Mouse (Mus musculus) testis, postnatal 10 days (tissue): Measurements from ENCODE around the gene Dst.

Experiments
- DNase-seq: peaks from one replicate; pipeline ENCODE4 v3.0.0; 2021; ENCODE audit warnings: low spot score

The Dst gene

DNA sequence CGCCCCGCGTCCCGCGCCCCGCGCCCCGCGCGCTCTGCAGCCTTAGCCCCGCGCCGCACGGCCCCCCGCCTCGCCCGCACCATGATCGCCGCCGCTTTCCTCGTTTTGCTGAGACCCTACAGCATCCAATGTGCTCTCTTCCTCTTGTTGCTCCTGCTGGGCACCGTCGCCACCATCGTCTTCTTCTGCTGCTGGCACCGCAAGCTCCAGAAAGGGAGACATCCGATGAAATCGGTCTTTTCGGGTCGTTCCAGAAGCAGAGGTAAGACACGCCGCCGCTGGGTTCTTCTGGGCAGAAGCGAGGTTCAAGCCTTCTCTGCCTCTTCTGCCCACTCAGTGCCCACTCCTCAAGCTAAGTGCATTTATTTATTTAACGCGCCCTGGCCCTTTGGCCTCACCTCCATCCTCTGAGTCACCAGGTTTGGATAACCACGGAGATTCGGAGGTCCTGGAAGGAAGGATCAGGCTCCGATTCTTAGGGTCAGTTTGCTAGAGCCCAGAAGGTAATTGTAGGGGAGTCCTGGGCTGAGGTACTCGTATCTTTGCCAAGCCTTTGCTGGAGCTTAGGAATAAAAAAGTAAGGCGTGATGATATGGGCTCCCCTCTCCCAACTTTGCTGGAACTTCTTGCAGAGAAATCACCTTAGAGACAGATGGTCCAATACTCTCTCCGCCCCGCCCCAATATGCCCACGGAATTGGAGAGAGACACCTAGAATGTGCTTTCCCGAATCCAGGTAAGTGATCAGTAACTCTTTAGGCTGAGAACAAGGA, at the start of gene Dst:
TSS of gene Dst (plus strand) at position 35 of the 772 bp plus-strand sequence.
- peak; percentile 28 for DNase-seq

DNA sequence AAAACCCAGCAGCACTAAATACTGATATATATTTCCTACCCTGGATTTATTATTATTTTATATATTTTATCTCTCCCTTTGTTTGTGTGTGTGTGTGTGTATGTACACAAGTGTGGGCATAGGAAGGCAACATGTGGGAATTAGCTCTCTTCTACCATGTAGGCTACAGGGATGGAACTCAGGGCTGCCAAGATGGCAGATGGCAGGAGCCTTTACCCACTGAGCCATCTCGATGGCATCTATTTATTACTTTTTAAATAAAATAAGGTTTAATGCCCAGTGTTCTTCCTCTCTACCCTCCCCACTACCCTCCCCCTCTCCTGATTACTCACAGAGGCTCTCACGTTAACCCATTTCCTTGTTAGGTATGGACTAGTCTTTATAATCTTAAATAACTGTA, 39.0 kb upstream of the Dst start:
- DNase-seq, result no peak

DNA sequence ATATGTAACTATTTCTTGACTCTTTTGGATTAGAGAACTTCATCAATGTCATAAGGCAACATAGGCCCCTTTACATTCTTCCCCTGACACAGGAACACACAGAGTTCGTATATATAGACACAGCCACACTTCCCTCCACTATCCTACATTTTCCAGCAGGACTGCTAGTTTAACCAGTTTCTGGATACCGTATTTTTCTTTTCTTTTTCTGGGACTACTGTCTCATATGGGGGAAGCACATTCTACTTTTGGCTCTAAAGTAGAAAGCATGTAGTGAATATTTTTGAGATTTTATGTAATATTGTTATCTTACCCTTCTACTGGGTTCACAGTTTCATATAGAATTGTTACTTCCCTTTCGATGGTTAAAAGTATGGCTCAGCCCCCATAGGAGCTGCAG, 38.6 kb upstream of the Dst start:
- no peak for DNase-seq

DNA sequence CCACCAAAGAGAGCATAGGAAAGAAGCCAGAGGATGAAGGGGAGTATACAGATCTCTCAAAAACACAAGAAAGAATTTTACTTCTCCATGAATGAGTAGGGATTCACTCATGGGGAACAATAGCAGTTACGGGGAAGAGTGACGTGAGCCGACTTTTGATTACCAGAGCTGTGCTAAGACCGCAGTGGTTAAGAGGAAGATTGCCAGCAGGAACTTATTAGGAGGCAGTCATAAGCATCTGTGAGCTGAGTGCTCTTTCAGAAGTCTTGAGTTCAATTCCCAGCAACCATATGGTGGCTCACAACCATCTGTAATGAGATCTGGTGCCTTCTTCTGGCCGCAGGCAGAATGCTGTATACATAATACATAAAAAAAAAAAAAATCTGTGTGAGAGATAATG, 34.5 kb upstream of the Dst start:
- no peak for DNase-seq

DNA sequence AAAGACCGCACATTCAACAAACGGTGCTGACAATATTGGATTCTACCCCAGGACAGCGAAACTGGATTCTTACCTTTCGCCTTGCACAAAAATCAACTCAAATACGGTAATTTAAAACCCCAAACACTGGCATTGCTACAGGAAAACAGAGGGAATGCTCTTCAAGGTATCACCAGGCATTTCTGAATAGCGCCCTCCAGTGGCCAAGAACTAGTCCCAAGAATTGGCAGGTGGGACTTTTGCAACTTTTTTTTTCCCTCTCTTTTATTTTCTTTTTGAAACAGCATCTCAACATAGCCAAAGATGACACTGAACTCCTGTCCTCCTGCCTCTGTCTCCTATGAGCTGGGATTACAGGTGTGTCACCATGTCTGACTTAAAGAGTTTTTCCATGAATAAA, 32.3 kb upstream of the Dst start:
- peak; percentile 77 for DNase-seq

DNA sequence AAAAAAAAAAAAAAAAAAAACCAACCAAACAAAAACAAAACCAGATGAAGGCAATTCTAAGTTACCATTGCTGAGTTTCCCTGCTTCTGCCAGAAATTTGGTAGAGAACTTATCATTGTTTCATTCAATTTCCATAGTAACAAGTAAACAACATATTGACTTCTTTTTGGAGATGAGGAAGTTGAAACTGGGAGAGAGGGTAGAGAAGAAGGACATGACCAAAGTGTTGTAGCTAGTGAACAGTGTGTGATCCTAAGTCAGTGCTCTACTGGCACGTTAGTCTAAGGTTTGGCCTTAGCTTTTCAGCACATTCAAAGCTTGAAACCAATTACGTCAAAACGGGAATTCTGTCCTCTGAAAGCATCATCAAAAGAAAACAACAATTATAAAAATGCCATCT, 31.6 kb upstream of the Dst start:
- DNase-seq, result no peak

DNA sequence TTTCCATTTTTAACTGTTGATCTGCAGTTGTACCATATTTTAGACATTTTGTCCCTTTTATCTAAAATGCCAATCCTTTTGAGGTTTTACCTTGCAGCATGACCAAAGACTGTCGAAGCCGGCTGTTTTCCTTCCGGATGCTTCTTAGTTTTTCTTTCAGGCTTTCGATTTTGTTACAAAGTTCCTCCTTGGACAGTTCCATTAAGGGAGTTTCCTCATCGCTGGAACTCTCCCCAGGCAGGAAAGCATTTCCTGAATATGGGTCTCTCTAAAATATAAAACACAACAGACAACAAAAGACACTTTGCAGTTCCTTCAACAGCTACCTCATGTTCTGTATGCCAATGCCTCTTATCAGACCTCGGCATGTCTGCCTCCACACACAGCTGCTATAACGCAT, 29.9 kb upstream of the Dst start:
- no peak for DNase-seq

DNA sequence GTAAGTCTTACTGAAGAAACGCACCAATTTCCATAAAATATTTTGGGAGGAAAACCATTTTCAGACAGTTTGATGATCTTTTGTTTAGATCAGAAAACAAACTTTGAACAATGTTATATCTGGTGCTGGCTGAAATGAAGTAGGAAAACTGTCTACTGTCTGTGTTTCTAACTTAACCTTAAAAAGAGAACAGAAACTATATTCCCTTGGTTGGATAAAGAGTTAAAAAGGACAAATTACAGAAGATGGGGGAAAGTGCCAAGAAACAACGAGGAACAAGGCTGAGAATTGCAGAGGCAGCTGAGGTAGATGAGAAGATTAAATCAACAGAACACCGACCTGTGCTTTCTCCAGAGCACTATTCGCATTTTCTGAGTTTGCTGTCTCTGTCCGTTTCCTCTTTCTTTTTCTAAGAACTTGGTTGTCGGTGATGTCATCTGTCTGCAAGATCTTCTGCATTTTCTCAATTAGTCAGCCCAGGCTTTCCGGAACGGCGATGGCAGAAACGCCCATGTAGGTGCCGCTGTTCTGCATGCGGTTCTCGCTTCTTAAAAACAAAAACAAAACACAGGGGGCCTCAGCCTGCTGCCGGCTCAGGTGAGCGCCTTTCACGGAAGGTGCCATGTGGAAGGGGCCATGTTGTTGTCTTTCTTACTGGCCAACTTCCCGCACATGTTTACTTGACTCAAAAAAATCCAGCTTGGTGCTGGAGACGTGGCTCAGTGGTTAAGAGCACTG, 24.8 kb upstream of the Dst start:
- DNase-seq, result peak; percentile 51

DNA sequence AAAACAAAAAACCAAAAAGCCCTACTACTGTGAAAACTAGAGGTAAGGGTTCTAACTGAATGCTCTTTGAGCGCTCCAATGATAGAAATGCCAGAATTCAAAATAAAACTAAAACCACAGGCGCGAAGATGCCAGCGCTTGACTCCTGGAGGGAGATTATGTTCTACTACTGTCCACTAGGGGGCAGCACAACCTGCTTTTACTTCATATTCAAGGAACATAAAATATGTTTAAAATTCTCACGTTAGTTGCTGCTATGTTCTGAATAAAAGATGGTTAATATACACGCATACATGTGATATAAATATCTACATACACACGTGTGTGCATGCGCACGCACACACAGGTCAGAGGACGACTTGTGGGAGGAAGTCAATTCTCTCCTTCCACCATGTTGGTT, 15.2 kb upstream of the Dst start:
- DNase-seq, result peak; percentile 83

DNA sequence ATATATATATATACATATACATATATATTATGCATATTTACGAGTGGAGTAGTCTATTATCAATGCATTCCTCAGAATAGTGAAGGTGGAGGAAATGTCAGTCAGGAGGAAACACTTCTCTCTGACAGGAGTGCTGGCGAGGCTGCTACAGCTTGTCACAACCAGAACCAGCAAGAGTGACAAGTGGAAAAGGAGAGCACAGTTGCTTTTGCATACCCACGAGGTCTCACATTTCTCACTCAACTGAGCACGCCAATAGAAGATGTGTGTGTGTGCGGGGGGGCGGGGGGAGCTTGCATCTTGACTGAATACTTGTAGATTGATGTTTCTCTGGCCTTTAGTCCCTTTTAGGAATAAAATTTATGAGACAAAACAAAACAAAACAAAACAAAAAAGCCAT, 11.9 kb upstream of the Dst start:
- no peak for DNase-seq

DNA sequence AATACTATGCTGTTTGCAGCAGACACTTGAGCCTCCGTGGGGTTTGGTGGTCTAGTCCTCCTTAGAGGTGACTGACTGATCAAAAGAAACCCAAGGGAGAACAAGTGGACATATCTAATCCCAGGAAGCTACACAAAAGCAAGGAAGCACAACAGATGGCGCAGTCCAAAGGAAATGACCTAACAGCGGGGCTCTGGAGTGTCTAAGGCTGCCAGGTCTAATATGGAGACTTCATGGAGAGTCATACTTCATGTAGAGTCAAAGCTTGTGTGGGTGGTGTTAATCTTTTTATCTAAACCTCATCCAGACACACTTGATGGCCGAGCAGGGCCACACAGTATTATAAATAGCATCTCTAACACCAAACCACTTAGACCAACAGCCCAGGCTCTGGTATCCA, 11.4 kb upstream of the Dst start:
- no peak for DNase-seq

DNA sequence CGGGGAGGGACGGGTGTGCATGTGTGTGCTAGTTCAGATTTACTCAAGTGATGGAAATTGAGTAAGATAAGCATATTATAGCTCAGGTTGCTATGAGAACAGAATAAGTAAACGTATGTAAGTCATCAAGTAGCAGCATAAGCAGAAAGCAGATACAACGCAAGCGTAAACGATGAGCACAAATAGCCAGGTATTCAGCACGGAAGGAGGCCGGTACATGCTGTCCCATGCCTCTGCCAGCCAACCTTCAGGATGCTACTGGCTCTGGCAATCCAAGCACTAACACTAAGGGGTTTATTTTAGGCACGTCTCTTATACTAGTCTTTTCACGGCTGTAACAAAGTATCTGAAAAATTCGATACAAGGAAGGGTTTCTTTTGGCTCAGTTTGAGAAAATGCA, 10.6 kb upstream of the Dst start:
- peak; percentile 29 for DNase-seq

DNA sequence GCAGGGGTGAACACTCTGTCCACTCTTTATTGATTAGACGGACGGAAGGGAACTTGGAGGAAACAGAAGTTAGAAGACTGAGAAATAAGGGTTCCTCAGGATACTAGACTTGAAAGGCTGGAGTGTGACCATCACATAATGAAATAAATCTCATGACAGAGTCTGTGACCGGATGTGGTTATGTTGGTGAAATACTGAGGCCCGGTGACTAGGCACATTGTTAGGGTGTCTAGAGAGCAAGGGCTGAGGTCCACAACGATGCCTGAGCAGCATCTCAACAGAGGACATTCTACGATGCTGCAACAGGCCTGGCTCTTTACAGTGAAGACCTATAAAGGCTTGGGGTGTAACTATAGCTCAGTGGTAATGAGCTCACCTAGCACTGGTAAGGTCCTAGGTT, 9.7 kb upstream of the Dst start:
- DNase-seq, result peak; percentile 22

DNA sequence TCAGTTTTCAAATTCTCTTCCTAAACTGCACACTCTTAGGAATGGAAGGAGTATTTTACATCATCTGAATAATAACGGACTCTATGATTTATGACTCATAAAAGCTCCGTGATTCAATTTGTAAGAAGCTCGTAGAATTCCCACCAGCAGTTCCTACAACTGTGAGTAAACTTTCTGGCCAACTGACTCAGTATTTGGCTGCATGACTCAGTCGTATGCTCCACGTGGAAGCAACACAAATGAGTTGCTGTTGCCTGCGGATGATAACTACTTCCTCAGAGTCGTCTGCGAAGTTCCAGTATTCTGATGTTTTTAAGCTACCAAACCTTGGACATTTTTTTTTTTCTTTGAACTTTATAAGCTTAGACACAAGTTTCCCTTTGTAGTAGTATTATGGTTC, 7.8 kb upstream of the Dst start:
- DNase-seq, result no peak

DNA sequence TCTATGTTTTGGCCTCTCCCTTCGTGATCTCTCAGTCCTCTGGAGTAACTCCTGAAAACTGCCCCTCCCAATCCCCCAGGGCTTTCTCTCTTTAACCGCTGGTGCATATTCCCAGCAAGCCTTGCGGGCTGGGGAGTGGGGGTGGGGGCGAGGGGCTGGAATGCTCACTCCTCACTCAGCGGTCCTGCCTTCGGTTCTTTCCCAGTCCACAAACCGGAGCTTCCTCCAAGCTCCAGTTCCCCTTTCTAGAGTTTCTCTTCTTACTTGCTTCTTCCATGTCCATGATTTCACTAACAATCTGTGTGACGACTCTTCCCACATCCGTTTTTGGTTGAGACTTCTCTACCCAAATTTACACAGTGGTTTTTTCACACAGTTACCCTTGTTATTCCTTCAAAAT, 4.4 kb upstream of the Dst start:
- peak; percentile 34 for DNase-seq

DNA sequence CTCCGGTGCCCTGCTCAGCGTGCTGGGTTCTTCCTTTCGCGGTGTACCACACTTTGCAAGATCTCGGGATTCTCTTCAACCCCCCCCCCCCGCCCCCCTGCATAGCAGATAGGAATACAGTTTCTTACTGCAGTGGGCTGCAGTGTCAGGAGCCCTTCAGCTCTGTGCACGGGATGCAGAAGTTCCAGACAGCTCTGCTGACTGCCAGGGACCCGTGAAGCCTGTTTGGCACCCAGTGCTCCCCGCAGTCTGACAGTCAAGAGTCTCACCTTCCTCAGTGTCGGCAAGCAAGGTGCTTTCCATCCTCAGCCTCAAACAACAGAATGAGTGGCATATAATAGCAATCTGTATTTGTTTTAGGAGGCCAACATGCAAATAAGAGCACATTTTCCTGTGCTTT, 1.8 kb upstream of the Dst start:
- peak; percentile 32 for DNase-seq

DNA sequence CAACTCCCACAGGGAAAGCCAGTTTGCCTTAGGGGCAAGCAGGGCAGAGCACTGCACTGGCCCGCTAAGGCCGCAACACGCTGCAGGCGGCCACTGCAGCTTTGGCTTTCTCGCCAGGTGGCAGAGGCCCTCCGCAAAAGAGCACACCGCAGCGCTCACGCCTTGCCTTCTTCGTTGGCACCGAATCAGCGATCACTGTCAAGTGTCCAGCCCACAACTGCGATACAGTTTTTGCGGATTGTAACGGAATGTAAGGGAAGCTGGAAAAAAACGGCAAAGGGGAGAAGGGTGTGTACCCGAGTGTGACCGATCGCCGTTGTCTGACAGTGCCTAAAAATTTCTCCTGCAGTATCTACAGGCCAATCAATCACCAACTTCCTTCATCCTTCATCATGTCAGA, 1.1 kb upstream of the Dst start:
- peak; percentile 58 for DNase-seq

DNA sequence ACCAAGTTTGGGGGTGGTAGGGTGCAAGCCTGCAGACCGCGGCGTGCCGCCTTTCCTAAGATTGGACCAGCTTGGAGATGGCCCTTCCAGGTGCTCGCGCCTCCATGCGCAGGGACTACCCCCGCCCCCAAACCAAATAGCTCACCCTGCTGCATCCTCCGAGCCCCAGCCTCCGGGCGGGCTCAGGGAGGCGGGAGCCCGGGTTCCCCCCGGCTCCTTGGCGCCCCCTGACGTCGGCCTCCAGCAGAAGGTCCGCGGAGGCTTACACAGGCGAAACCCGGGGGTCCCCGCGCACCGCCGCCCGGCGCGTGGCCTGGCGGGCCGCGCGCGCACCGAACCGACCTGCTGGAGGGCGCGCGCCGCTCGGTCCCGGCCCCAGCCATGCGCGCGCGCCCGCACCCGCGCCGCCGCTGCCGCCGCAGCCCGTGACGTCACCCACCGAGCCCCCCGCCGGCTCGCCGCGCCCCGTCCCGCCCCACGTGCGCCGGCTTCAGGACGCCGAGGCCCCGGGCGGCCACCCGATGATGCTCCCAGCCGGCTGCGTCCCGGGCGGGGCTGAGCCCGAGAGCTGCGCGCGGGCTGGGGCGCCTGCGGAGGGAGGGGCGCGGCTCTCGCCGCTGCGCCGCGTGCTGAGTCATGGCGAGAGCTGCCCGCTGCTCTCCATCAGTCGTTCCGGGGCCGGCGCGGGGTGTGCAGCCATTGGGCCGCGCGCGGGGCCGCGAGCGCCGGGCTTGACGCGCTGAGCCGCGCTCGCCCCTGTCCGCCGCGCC, 419 bp upstream of the Dst start, which contains the start of gene Bend6:
TSS of gene Bend6 (minus strand) at position 396 of the 770 bp plus-strand sequence.
- DNase-seq, result peak; percentile 84

DNA sequence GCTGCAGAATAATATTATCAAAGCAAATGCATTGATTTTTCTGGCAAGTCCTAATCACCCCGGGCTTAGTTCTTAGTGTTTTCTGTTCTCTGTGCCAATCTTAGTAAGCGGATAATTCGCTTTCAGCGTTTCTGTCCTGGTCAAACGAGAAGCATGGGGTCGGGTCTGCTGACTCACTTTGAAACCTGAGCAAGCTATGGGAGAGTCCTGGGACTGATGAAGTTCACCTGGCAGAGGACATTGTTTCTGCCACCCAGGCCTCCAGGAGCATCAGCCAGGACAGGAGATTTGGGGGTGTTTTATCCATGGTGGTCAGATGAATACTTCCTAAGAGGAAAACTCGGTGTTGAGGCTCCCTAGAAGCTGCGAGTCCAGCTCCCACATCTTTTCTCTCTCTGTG, 3.6 kb downstream of the Dst start:
- DNase-seq, result no peak

DNA sequence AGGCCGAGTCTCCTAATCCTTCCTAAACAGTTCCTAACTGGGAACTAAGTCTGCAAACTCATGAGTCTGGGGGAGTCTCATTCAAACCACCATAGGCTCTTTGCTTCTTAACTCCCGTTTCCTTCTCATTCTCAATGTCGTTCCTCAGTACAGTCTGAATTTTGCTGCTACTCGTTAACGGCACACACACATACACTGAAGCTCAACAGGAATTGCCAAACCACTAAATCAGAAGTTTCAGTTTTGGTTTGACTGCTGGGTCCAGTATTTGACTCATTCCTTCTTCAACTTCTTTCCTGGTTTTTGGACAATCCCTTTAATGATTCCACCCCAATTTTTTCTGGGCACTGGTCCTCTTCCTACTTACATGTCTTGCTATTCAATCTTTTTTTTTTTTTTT, 8.5 kb downstream of the Dst start:
- no peak for DNase-seq

DNA sequence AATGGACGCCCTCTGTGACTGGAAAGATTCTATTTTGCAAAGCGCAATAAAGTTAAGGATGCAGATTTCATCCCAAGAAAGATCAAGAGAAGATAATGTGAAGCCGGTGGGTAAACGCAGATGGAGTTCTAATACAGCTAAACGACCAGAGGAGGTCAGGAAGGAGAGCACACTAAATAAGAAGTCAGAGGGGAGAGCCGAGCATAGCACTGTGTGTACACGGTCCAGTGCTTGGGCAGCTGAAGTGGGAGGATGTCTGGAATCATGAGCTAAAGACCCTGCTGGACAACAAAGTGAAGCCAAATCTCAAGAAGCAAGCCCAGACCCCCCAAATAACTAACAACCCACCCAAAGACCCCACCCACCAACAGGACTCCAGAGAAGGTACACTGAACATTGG, 14.9 kb downstream of the Dst start:
- no peak for DNase-seq

DNA sequence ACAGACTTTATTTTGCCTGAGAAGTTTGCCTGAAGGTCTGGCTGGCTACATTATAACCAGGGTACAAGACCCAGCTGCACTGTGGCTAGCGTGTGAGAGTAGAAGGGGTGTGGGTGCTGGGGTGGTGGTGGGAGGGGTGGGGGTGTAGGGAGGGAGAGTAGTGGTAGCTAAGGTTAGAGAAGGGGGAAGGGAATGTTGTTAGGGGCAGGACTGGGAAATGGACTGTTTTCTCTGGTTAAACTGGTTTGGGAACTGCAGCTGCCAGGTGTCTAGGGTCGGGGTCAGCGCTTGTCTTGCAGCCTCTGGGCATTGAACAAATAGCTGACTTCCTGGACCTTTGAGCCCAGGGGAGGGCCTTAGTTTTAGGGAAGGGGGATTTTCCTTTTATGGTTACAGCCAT, 17.3 kb downstream of the Dst start:
- no peak for DNase-seq

DNA sequence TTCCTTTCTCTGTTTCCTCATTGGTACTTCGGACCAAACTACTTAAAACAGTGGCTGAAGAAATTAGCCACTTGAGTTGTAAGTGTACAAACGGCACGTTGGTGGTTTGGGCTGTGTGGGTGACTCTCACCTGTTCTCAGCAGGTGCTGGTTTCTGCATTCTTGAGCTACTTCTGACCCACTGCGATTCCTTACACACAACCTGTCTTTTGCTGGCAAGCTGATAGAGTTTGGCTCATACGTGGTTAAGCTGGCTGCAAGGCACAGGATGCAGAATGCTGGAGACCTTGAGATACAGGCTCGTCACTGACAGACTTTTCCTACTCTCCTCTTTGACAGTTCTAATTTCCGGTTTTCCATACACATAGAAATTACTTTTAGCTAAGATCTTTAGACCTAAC, 19.4 kb downstream of the Dst start:
- DNase-seq, result no peak
